Mouse (Mus musculus) C2C12 (cell line): ENCODE measurements around the gene Tdp1.

Experiments
- CEBPB ChIP-seq: IDR thresholded peaks from one replicate; pipeline ENCODE4 v1.6.1; 2011; ENCODE audit warnings: low read depth, mild to moderate bottlenecking, control low read depth, moderate library complexity
- CTCF ChIP-seq: IDR thresholded peaks from one replicate; pipeline ENCODE4 v1.5.1; 2011; ENCODE audit not compliant: control insufficient read depth, insufficient read depth, insufficient read length
- MAX ChIP-seq: IDR thresholded peaks from one replicate; pipeline ENCODE4 v1.6.1; 2011; ENCODE audit warnings: mild to moderate bottlenecking, control low read depth
- MYOD1 ChIP-seq: IDR thresholded peaks from one replicate; pipeline ENCODE4 v1.6.1; 2011; ENCODE audit warnings: low read depth; ENCODE audit not compliant: control insufficient read depth, insufficient read length
- MYOG ChIP-seq: IDR thresholded peaks from one replicate; pipeline ENCODE4 v1.6.1; 2011; ENCODE audit not compliant: control insufficient read depth, insufficient read length; ENCODE audit errors: extremely low read depth
- USF1 ChIP-seq: IDR thresholded peaks from one replicate; pipeline ENCODE4 v1.6.1; 2011; ENCODE audit warnings: low read depth, mild to moderate bottlenecking, control low read depth, moderate library complexity

GRCm38 (mm10) chr12:99923703-99924102 lies 39.4 kb downstream of the Tdp1 start:
- no peak for TF ChIP-seq MAX
- no peak for TF ChIP-seq CTCF
- TF ChIP-seq USF1 = no peak
- no peak for TF ChIP-seq MYOG
- TF ChIP-seq MYOD1 = no peak
- TF ChIP-seq CEBPB = no peak
